Mouse (Mus musculus): ENCODE results near the gene Gbp2b.
A peak's percentile ranks its signal among the peaks of the same experiment; 100 is the strongest.
"Not testable (repeated sequence)": the region's sequence is repeated elsewhere in the genome, so short reads cannot be mapped to it uniquely, and the experiment has no call there.

The Gbp2b gene

DNA sequence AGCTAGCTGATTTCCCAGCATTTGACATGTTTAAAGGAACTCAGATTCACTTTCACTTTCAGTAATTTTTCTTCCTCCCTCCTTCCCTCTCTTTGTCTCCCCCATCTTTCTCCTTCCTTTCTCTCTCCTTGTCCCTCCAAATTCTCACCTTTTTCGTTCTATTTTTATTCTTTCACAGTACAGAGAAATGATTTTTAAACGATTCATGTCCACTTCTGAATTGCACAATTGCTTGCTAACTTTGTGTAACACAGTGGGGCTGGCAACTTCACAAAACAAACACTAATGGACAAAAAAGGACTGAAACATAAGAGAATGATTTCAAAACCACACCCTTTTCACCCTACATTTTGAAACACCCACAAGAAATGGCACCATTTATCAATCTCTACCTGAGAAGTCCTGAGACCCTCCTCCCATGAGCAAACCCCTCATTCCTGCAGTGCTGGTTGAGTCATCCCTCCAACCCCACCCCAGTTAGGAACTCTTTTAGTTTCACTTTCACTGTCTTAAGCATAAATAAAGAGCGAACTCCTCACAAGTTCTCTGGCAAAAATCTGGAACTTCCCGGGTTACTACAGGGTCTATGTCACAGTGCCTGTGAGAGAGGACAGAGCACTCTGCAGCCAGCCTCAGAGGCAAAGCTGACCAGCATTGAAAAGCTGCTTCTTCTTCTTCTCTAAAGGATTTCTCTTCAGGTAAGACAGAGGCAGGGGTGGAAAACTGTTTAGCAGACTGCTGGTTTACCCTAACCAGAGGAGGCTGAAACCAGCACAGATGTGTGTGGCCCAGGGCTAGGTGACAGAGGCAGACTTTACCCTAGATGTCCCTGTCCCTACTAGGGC, 25.7 kb downstream of the Gbp2b start, which contains the start of gene Gbp2:
Gene Gbp2 (plus strand): TSS at position 492 of the 845 bp plus-strand sequence.
- no peak for DNase-seq (ENCODE audit: low spot score)

DNA sequence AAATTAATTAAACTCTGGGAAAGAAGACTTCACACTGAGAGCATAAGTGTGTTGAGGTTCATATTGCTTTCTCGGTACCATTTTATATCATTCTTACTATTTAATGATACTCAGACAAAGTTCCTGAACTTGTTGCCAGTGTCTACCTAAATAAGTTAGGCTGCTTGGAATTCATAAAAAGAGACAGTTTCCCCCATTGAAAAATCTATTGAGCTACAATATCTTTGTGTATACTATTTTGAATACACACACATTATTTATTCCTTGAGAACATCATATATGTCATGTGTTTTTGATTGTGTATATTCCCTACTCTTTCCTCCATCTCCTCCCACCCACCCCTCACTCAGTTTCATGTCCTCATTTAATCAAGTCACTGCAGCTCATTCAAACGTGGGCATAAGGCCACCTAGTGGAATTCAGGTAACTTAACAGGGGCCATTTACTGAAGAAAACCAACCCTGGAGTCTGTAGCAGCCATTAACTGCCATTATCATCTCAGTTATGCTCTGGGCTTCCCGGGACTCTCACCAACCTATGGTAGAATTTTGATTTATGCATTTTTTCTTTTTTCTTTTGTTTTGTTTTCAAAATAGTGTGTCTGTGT, 26.4 kb downstream of the Gbp2b start:
- no peak for DNase-seq (ENCODE audit: low spot score)

DNA sequence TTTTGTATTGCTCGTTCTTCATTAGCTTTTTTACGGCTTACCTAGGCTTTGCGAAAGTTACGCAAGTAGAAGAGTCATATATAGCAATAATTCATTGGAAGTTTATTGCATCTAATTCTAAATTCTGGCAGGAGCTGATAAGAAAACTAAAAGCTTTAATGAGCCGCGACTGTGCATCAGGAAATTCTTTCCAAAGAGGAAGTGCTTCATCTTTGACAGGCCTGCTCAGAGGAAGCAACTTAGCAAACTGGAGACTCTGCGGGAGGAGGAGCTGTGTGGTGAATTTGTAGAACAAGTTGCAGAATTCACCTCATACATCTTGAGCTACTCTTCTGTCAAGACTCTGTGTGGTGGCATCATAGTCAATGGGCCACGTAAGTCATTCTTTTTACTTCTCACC, 35.7 kb downstream of the Gbp2b start:
- DNase-seq (ENCODE audit: low spot score) = no peak

DNA sequence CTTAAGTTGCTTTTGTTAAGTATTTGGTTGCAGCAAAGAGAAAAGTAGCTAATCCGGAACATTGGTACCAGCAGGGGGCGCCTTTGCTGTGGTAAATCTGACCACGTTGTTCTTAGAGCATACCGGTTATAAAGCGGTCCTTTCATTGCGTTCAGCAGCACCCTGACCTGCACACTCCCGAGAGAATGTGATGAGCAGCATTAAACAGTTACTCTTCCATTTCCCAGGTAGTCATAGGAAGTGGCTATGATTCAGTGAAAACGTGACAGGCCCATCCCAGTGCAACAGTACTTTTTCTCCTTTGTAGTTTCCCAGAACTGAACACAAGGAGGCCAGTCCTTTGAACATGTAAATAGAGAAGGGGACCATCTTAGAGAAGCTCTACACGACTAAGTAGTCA, 45.6 kb downstream of the Gbp2b start:
- peak; percentile 64 for DNase-seq (ENCODE audit: low spot score)

DNA sequence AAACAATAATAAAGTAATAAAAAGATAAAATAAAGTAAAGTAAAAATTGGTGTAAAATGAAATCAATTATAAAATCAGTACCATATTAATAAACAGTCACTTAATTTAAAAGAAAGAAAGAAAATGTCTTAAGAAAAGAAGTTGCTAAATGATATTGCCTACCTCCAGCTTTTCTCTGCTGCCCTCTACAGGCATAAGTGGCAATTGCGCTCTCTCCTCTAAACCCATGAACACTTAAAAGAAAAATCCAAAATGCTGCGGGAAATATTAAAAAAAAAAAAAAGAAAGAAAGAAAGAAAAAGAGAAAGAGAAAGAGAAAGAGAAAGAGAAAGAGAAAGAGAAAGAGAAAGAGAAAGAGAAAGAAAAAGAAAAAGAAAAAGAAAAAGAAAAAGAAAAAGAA, 51.3 kb downstream of the Gbp2b start:
- peak; percentile 36 for DNase-seq (ENCODE audit: low spot score)

DNA sequence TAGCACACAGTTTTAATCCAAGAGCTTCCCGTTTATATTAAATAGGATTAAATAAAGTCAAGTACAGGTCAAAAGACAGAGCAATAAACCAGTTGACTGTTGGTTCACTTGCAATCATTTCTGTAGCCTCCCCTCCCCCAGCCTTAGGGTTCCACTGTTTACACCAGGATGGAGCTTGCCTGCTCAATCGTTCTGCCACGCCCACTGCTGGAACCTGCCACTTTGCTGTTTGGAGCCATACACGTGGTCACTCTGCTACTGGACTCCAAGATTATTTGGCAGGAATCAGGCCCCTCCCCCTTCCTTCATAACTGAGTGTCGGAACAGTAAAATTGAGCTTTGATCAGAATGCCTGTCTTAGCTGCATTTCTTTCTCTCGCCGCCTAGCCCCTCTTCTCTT, 53.2 kb downstream of the Gbp2b start:
- not testable (repeated sequence) for DNase-seq (ENCODE audit: low spot score)

DNA sequence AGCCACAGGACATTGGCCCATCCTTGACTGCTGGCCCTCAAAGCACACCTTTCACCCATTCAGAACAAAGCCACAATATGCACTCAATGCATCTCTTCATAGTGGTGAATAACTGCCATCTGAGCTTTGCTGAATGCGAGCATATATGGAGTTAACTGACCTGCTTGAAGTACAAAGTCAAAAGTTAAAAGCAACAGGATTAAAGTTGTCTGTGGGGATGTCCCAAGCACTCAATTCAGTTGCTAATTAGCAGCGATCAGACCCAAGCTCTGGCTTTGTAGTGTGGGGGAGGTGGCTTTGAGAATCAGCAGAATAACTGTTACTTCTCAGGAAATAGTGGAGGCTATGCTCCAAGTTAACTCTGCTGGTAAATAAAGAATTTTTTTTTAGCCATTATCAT, 55.6 kb downstream of the Gbp2b start:
- no peak for DNase-seq (ENCODE audit: low spot score)

DNA sequence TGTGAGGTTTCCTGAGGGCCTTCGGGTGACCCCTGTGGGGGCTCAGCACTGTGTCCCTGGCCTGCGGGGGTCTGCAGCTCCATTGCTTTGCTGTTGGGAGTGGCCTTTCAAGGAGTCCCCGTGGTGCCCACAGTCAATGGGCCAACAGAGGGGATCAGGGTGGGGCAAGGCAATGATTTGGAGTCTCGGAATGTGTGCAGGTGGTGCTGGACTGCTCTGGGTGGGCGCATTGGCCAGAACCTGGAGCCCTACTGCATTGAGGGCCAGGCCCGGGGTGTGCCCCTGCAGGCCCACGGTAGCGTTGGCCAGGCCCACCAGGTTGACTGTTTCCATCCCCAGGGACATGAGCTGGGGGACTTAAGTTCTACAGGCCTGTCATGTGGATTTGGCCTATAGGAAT, 70.1 kb downstream of the Gbp2b start:
- no peak for DNase-seq (ENCODE audit: low spot score)
